Mouse (Mus musculus): ENCODE measurements around the gene Mrnip.

Gene Mrnip

DNA sequence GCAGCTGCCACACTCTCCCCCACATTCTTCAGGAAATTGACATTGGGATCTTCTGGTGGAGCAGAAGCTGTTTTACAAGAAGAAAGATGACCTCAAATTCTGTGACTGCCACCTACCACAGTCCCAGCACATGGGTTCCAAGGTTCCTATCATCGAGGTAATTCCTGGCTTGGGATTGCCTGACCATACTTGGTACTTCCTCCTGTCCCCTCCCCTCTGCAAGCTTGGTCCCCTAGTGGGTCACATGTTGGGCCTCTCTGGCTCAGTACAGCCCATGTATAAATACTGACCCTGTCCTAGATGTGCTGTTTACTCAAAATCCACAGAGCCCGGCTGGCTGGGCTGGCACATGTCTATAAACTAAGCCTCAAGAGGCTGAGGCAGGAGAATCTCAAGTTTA lies 31.8 kb downstream of the Mrnip start:
- no peak for DNase-seq

GRCm38 (mm10) chr11:50207344-50207743 lies 33.1 kb downstream of the Mrnip start:
- DNase-seq: no peak

- DNase-seq: no peak
Measured at GRCm38 (mm10) chr11:50208039-50208438, 33.8 kb downstream of the Mrnip start.

DNA sequence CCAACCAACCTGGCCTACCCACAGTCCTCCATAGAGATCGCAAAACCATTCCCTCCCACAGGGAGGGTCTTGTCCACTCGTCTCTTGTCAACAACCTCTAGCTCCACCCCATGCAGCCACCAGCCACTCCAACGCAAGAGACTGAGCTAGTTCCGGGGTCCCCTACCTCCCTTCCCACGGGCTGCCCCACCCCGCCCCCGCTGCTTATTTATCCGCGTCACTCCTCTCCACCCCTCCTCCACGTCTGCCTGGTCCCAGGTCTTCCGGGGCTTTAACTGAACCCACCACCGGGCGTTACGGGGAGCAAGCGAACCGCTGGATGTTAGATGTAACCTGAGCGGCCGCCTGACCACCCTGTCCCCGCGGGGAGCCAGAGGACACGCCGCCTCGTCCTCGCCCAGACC lies 35.9 kb downstream of the Mrnip start:
- peak; percentile 89 for DNase-seq

- peak; percentile 86 for DNase-seq
Measured at GRCm38 (mm10) chr11:50210505-50211151, 36.4 kb downstream of the Mrnip start, which contains the start of the genes Sqstm1 and Mgat4b. Gene Sqstm1 (minus strand): TSS chr11:50210827. Gene Mgat4b (plus strand): TSS chr11:50210890.

DNA sequence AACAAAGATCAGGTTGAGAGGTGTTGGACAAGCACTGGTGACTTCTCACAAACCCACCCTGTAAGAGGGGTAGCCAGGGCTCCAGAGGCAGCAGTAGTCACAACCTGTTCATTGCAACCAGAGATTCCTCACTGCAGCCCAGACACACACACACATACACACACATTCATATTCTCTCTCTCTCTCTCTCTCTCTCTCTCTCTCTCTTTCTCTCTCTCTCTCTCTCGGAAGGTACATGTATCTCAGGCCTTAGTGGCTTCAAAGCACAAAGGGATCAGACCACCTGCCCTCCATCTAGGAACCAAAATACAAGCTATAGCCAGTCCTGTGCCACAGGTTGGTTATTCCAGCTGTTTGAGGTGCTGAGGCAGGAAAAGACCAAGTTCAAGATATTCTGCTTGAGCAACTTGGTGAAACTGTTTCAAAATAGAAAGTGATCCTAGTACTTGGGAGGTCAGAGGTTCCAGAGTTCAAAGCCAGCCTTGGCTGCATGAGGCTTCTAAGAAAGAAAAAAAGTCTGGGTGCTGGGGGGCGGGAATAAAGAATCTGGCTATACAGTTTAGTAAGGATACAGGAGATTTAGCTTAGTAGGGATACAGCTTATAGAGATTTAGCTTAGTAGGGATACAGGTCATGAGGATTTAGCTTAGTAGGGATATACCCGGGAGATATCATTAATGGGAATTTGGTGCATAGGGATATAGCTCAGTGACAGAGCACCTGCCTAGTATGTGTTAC lies 37.2 kb downstream of the Mrnip start:
- no peak for DNase-seq

GRCm38 (mm10) chr11:50212060-50212739 lies 38.0 kb downstream of the Mrnip start:
- no peak for DNase-seq

GRCm38 (mm10) chr11:50212848-50213758 lies 38.9 kb downstream of the Mrnip start:
- DNase-seq: no peak

DNA sequence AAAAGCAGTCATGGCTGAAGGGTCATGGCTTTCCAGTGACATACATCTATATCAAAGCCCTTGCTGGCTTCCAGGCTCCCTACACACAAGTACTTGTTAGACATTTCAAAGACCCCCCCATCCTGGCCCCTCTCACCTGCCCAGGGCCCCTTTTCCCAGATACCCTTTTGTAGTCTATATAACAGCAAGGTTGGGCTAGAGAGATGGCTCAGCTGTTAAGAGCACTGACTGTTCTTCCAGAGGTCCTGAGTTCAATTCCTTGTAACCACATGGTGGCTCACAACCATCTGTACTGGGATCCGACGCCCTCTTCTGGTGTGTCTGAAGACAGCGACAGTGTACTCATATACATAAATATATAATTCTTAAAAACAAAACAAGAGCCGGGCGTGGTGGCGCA lies 40.4 kb downstream of the Mrnip start:
- no peak for DNase-seq

- no peak for DNase-seq
Measured at GRCm38 (mm10) chr11:50215633-50216032, 41.4 kb downstream of the Mrnip start.

GRCm38 (mm10) chr11:50216724-50217366 lies 42.6 kb downstream of the Mrnip start:
- no peak for DNase-seq

DNA sequence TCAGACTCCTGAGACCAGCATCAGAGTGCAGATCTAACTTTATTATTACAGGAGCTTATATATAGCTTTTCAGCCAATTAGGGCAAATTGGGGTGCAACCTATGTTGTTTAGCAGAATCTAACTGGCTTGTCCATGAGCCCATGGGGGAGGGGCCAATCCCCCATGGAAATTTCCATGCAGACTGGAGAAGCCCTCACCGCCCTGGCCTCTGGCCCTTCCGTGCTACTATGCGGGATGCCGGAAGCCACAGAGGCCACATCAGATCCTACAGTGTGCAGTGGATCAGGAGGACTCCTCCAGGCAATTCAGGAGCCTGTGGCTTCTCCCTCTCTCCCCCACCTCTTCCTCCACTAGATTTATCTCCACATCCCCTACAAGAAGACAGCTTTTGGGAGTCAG lies 43.6 kb downstream of the Mrnip start:
- no peak for DNase-seq

DNA sequence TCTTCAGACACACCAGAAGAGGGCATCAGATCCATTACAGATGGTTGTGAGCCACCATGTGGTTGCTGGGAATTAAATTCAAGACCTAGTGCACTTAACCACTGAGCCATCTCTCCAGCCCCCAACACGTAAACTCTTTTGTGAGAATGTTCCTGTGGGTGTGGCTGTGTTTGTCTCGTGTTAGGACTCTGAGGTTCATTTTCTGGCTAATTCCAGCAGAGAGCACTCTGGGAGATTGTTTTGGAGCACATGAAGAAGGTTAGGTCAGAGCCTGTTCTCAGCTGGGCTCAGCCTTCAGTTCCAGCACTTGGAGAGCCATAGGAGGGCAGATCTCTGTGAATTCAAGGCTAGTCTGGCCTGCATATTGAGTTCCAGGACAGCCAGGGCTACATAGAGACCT lies 45.6 kb downstream of the Mrnip start:
- DNase-seq: no peak

DNA sequence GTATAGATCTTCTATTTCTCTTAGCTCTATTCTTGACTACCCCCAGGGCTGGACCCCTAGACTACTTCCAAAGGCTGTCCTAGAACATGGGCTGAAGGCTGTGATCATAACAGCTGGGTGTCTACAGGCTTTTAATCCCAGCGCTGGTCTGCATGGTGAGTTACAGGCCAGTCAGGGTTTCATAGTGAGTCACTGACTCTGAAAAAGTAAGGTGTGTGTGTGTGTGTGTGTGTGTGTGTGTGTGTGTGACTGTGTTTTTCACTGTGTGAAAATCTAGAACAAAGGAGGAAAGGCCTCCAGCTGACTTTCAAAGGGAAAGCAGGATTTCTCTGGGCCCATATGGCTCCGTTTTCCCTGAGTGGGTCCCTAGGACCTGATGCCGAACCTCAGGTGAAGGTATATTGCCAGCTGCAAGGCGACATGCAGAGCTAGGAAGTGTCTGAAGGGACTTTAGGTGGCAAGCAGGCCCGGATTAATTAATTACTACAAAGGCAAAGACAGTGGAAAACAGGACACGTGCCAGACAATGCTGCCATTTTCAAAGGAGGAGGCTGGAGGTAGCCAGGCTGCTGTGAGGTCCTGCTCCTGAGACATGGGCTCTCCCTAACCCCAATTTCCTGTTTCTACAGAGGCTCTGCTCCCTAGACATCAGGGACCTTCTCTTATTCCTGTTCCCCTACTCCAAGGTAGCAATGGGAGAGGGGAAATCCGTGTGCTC lies 48.5 kb downstream of the Mrnip start:
- DNase-seq: no peak

- no peak for DNase-seq
Measured at GRCm38 (mm10) chr11:50223783-50224662, 49.8 kb downstream of the Mrnip start.

DNA sequence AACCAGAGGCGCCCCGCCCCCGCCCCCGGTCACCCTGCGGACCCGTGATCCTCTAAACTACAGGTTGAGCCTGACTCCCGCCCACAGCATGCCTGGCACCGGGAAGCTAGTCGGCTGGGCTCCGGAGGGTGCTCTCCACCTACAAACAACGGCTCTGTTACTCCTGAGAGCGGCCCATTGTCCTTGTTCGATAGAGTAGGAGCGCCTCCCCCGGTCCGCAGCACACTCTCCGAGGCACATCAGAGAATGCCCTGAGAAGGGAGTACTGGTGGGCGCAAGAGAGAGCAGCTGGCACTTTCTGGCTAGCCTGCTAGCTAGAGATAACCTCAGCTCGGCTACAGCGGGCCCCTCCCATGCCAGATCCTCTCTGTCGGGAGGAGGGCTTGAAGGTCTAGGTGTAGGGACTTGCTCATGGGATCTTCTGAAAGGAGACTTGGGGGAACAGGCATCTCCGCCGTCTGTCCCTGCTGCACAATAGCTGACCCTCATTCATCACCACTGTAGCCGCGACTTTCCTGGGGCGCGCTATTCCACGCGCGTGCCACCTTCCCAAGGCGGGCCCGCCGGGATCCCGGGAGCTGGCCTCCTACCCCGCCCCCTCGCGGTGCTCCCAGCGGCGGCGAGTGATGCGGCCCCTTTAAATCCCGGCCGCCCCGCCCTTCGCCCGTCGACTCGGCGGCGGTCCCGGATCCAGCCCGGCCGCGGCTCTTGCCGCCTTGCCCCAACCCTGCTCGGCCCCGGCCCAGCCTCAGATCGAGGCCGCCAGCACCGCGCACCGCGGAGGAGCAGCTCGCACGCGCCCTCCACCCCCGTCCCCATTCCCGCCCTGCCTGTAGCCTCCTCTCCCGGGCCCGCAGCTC lies 50.7 kb downstream of the Mrnip start:
- DNase-seq: peak; percentile 67

GRCm38 (mm10) chr11:50225611-50226378 lies 51.6 kb downstream of the Mrnip start:
- peak; percentile 40 for DNase-seq

GRCm38 (mm10) chr11:50226406-50226805 lies 52.2 kb downstream of the Mrnip start:
- DNase-seq: no peak

GRCm38 (mm10) chr11:50227226-50227625 lies 53.0 kb downstream of the Mrnip start:
- DNase-seq: no peak
